12 mouse cellular contexts compared by ENCODE assay signal in the genomic region with DNA sequence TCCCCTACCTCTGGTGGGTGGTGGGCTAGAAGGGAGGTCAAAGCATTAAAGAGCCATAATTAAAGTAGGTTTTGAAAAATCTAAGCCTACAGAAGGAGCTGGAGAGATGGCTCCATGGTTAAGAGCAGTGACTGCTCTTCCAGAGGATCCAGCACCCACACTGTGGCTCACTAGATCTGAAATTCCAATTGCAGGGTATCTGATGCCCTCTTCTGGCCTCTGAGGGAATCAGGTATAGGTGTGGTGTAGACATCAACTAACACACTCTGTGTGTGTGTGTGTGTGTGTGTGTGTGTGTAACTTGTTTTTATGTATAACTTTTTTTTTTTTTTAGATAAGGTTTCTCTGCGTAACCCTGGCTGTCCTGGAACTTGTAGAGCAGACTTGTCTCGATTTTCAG. TPM values are rescaled to one million over a fixed set of nuclear protein-coding genes. Genes with fewer than 3 reads are reported as not detected.
DNase-seq lines count a peak whose midpoint lies in the region; ATAC-seq and TF ChIP-seq lines count a peak whose summit lies in the region.
"Had no signal": no experiment of that assay in that cellular context is flagged by ENCODE, and none has a peak within 500 bp of the region (broad histone marks: within the 10 kb centered on the region; RNA-seq: fewer than 3 reads in every experiment).

No protein-coding gene starts in this region.

- TF ChIP-seq EP300 in MEL (IDR thresholded peaks at IDR 0.05; ENCODE audit: low read depth in 1 of 2, low read length in 2 of 2) = no peak

- no peak for ATAC-seq in lung, embryonic 14.5 days (ENCODE audit: insufficient read depth)

- DNase-seq in cerebellum, postnatal 10 days = peak; percentile 38 to 40
- DNase-seq in cerebellum, adult 18-20 months = no peak
- peak; percentile 49 for DNase-seq in lung, embryonic 14.5 days
- DNase-seq in lung, adult 18-20 months = no peak
- peak; percentile 64 for DNase-seq in MEL (ENCODE audit: low read depth, low spot score)
- peak; percentile 18 for DNase-seq in lung, postnatal 10 days
- no peak for DNase-seq in layer of hippocampus, adult 9-10 months (ENCODE audit: low spot score)
- no peak for DNase-seq in frontal cortex, postnatal 10 days (ENCODE audit: low spot score in 2 of 2)

- no peaks in the 10 kb centered on the region for H3K79me2 ChIP-seq in MEL (ENCODE audit: control insufficient read depth, insufficient read depth, low read length, poor library complexity)

- H3K27me3 ChIP-seq in lung, embryonic 14.5 days (ENCODE audit: insufficient read depth, low read length) = no peaks in the 10 kb centered on the region
- peaks cover 0 to 2% of the 10 kb centered on the region in 2 experiments; a peak in 2 of 4 replicates for H3K27me3 ChIP-seq in MEL (ENCODE audit: control insufficient read depth in 1 of 2, insufficient read depth in 2 of 2, low read length in 2 of 2)

- no peak overlapping the region for H3K9ac ChIP-seq in lung, embryonic 14.5 days
- no peak overlapping the region for H3K9ac ChIP-seq in MEL (ENCODE audit: control insufficient read depth, low read depth, low read length, poor library complexity, severe bottlenecking)
- H3K9ac ChIP-seq: embryonic facial prominence, embryonic 13.5 days had no signal

- TF ChIP-seq CTCF in lung, embryonic 14.5 days (IDR thresholded peaks at IDR 0.05; ENCODE audit: low read depth) = peak; percentile 57
- TF ChIP-seq CTCF in MEL (IDR thresholded peaks at IDR 0.05 in 2 of 3, conservative IDR thresholded peaks at IDR 0.05 in 1 of 3; ENCODE audit: control insufficient read depth in 1 of 3, insufficient read depth in 1 of 3, low read depth in 2 of 3, low read length in 3 of 3, poor library complexity in 1 of 3, severe bottlenecking in 1 of 3) = peak; percentile 30 to 73 (median 46); a peak in 5 of 6 replicates

- no peaks in the 10 kb centered on the region for H3K4me1 ChIP-seq in lung, embryonic 14.5 days (ENCODE audit: insufficient read depth)
- H3K4me1 ChIP-seq in MEL (ENCODE audit: control insufficient read depth in 1 of 2, insufficient read depth in 2 of 2, low read length in 2 of 2) = no peaks in the 10 kb centered on the region
- H3K4me1 ChIP-seq: embryonic facial prominence, embryonic 13.5 days; heart, embryonic 10.5 days had no signal

- no peaks in the 10 kb centered on the region for H3K36me3 ChIP-seq in lung, embryonic 14.5 days (ENCODE audit: insufficient read depth)
- no peaks in the 10 kb centered on the region for H3K36me3 ChIP-seq in MEL (ENCODE audit: control insufficient read depth in 1 of 2, insufficient read depth in 2 of 2, low read length in 2 of 2)
- H3K36me3 ChIP-seq: embryonic facial prominence, embryonic 13.5 days; heart, embryonic 10.5 days had no signal

- peak; percentile 75 for TF ChIP-seq RAD21 in MEL (IDR thresholded peaks at IDR 0.05; ENCODE audit: low read depth, low read length)

- no peak overlapping the region for H3K27ac ChIP-seq in lung, embryonic 14.5 days (ENCODE audit: low read depth)
- no peak overlapping the region for H3K27ac ChIP-seq in MEL (ENCODE audit: control insufficient read depth, low read depth, low read length)
- H3K27ac ChIP-seq: embryonic facial prominence, embryonic 13.5 days; heart, embryonic 10.5 days had no signal

- no peak overlapping the region for H3K4me2 ChIP-seq in lung, embryonic 14.5 days
- H3K4me2 ChIP-seq: embryonic facial prominence, embryonic 13.5 days had no signal

- TF ChIP-seq POLR2A in MEL (IDR thresholded peaks at IDR 0.05; ENCODE audit: control insufficient read depth in 1 of 2, insufficient read depth in 1 of 2, low read depth in 1 of 2, low read length in 2 of 2, poor library complexity in 1 of 2) = no peak

- no peak overlapping the region for H3K4me3 ChIP-seq in lung, embryonic 14.5 days (ENCODE audit: low read depth, low read length)
- H3K4me3 ChIP-seq in MEL (ENCODE audit: control insufficient read depth in 1 of 2, insufficient read depth in 1 of 2, low read depth in 2 of 2, low read length in 2 of 2) = no peak overlapping the region
- H3K4me3 ChIP-seq: embryonic facial prominence, embryonic 13.5 days; heart, embryonic 10.5 days had no signal

- WGBS in lung, embryonic 14.5 days = 59% methylated on average over 2 of the region's 2 CpGs

- H3K9me3 ChIP-seq in lung, embryonic 14.5 days (ENCODE audit: low read depth, low read length) = no peaks in the 10 kb centered on the region
- no peaks in the 10 kb centered on the region for H3K9me3 ChIP-seq in MEL (replicated peaks; ENCODE audit: insufficient read depth, low read length)
- H3K9me3 ChIP-seq: heart, embryonic 10.5 days had no signal

TF ChIP-seq in MEL, 35 proteins besides CTCF, POLR2A, EP300 and RAD21:
- peak; percentile 68 for TF ChIP-seq ZC3H11A (IDR thresholded peaks at IDR 0.05; ENCODE audit: low read depth, low read length)
- peak; percentile 66 for TF ChIP-seq SMC3 (IDR thresholded peaks at IDR 0.05; ENCODE audit: low read depth, low read length)
- TF ChIP-seq MYC (IDR thresholded peaks at IDR 0.05; ENCODE audit: low read depth, low read length) = no peak

RNA-seq across cellular contexts. Expression of a gene that starts 15.6 kb away (rescaled TPM):
- polyA plus RNA-seq in lung, embryonic 14.5 days (2014; fragmentation: Nextera tagmentation; extraction: Ambion mirVana) = 725 and 738 TPM in 2 replicates
- total RNA-seq in MEL (2012; rRNA removed) = 1,306 and 1,519 TPM in 2 replicates
- 1,000 to 10,000 TPM in 1 of 2 experiments, not detected in 1; 1,694 TPM for polyA plus RNA-seq in MEL (2012; ENCODE audit: insufficient read depth in 1 of 2, insufficient read length in 2 of 2, low read depth in 1 of 2, low replicate concordance in 2 of 2, missing spikeins in 1 of 2)

RNA-seq across cellular contexts. Expression of a gene that starts 20.7 kb away (rescaled TPM):
- polyA plus RNA-seq in lung, embryonic 14.5 days (2014; fragmentation: Nextera tagmentation; extraction: Ambion mirVana) = not detected in 2 replicates
- total RNA-seq in MEL (2012; rRNA removed) = not detected in 2 replicates
- polyA plus RNA-seq in MEL (2012; ENCODE audit: insufficient read depth in 1 of 2, insufficient read length in 2 of 2, low read depth in 1 of 2, low replicate concordance in 2 of 2, missing spikeins in 1 of 2) = not detected
- total RNA-seq: layer of hippocampus, postnatal 10 days had no signal
- polyA plus RNA-seq: embryonic facial prominence, embryonic 13.5 days; stomach, embryonic 14.5 days had no signal

RNA-seq across cellular contexts. Expression of a gene that starts 25.9 kb away (rescaled TPM):
- polyA plus RNA-seq in lung, embryonic 14.5 days (2014; fragmentation: Nextera tagmentation; extraction: Ambion mirVana) = 37.8 and 43.2 TPM in 2 replicates
- total RNA-seq in MEL (2012; rRNA removed) = 55.3 and 56.8 TPM in 2 replicates
- 10 to 100 TPM in 1 of 2 experiments, not detected in 1; 58.5 TPM for polyA plus RNA-seq in MEL (2012; ENCODE audit: insufficient read depth in 1 of 2, insufficient read length in 2 of 2, low read depth in 1 of 2, low replicate concordance in 2 of 2, missing spikeins in 1 of 2)

RNA-seq across cellular contexts. Expression of a gene that starts 42.5 kb away (rescaled TPM):
- 0.09 TPM in 1 of 2 replicates, not detected in the other for polyA plus RNA-seq in lung, embryonic 14.5 days (2014; fragmentation: Nextera tagmentation; extraction: Ambion mirVana)
- total RNA-seq in MEL (2012; rRNA removed) = not detected in 2 replicates
- under 1 TPM in 1 of 2 experiments, not detected in 1; 0.03 TPM for polyA plus RNA-seq in MEL (2012; ENCODE audit: insufficient read depth in 1 of 2, insufficient read length in 2 of 2, low read depth in 1 of 2, low replicate concordance in 2 of 2, missing spikeins in 1 of 2)
- polyA plus RNA-seq: heart, embryonic 10.5 days had no signal

RNA-seq across cellular contexts. Expression of a gene that starts 56.4 kb away (rescaled TPM):
- 37.2 and 37.6 TPM in 2 replicates for polyA plus RNA-seq in lung, embryonic 14.5 days (2014; fragmentation: Nextera tagmentation; extraction: Ambion mirVana)
- 135 and 137 TPM in 2 replicates for total RNA-seq in MEL (2012; rRNA removed)
- polyA plus RNA-seq in MEL (2012; ENCODE audit: insufficient read depth in 1 of 2, insufficient read length in 2 of 2, low read depth in 1 of 2, low replicate concordance in 2 of 2, missing spikeins in 1 of 2) = 100 to 1,000 TPM in 1 of 2 experiments, not detected in 1; 183 TPM

Comparison
In these comparisons a context has a peak if more than half of its experiments do, and no peak if none do; other contexts are left out.
1. DNase-seq: peak in cerebellum, postnatal 10 days (2 of 2), lung, embryonic 14.5 days (single experiment), MEL (single experiment) and lung, postnatal 10 days (single experiment); none in cerebellum, adult 18-20 months (0 of 2), lung, adult 18-20 months (0 of 2), layer of hippocampus, adult 9-10 months (single experiment) and frontal cortex, postnatal 10 days (0 of 2).